Mouse (Mus musculus) erythroblast, embryonic 14.5 days (primary cell): ENCODE results near the gene Nkain4. TPM values are rescaled to one million over a fixed set of nuclear protein-coding genes. Genes with fewer than 3 reads are reported as not detected.

Experiments
- H3K27me3 ChIP-seq: 2 replicates; pipeline ENCODE4 v1.6.1; 2012; ENCODE audit warnings: inconsistent platforms; ENCODE audit not compliant: control insufficient read depth
- H3K36me3 ChIP-seq: 2 replicates; pipeline ENCODE4 v1.6.1; 2012; ENCODE audit warnings: mild to moderate bottlenecking, inconsistent platforms; ENCODE audit not compliant: control insufficient read depth
- H3K4me1 ChIP-seq: 2 replicates; pipeline ENCODE4 v1.6.1; 2012; ENCODE audit warnings: inconsistent platforms; ENCODE audit not compliant: control insufficient read depth
- H3K4me3 ChIP-seq: replicated peaks from 2 replicates; pipeline ENCODE3; 2012; ENCODE audit warnings: moderate library complexity, mild to moderate bottlenecking, inconsistent platforms
- H3K9me3 ChIP-seq: 2 replicates; pipeline ENCODE4 v1.6.1; 2012; ENCODE audit warnings: low read length, inconsistent platforms, mixed read lengths; ENCODE audit not compliant: control insufficient read depth
- GATA1 ChIP-seq: IDR thresholded peaks from 2 replicates; pipeline ENCODE4 v1.6.1; 2012; ENCODE audit warnings: low read length, inconsistent platforms, mixed read lengths
- TAL1 ChIP-seq: IDR thresholded peaks from 3 replicates; pipeline ENCODE4 v1.6.1; 2012; ENCODE audit warnings: low read length, inconsistent platforms, mixed read lengths
- polyA plus RNA-seq: library from polyadenylated mRNA; stranded (reverse); fragments of >175 nt; gene quantifications from 2 replicates; pipeline ENCODE4 v1.2.3, GENCODE M21; 2012

Gene Nkain4
- polyA plus RNA-seq, 1 experiment, result not detected

DNA sequence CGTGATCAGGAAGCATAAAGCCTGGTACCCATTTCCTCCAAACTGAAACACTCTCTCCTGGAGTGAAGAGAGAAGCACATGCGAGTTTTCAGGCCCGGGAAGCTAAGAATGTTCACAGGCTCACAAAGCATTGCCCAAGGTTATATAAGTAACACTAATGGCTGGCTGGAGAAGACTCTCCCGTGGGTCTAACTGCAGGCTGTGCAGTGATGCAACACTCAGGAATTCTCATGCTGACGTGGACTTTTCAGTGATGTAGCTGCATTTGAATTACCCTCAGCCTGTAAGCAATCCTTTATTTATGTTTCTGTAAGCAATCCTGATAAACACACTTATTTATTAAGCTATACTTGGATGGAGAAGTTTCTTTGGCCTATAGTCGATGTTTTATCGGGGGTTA, 5.1 kb upstream of the Nkain4 start:
- TF ChIP-seq TAL1, result no peak
- no peak for TF ChIP-seq GATA1
- peaks cover 33% of the 10 kb centered on the region for H3K27me3 ChIP-seq

DNA sequence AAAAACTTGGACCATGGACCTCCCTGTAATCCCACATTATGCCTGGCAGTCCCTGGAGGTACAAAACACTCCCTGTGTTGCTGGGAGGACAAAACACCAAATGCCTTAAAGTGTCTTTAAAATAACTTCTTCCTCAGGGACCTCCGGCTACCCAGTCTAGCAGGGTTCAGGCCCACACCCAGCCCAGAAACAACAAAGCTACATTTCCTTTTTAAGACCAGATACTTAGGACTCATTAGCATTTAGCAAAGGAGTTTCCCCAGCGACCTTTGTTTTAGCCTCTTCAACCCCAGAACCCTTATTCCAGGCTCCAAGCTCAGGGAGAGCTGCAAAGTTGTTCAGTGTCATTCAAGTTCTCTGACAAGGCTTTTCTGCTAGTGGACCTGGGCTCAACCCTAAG, 861 bp downstream of the Nkain4 start:
- H3K27me3 ChIP-seq, result peaks cover 67% of the 10 kb centered on the region
- no peaks in the 10 kb centered on the region for H3K36me3 ChIP-seq
- H3K9me3 ChIP-seq, result no peaks in the 10 kb centered on the region
- no peak overlapping the region for H3K4me3 ChIP-seq
- no peaks in the 10 kb centered on the region for H3K4me1 ChIP-seq
- no peak for TF ChIP-seq TAL1
- no peak for TF ChIP-seq GATA1

More for the DNA sequence above, 5.1 kb upstream of the Nkain4 start:
- H3K36me3 ChIP-seq, result no peaks in the 10 kb centered on the region
- no peak overlapping the region for H3K4me3 ChIP-seq
- no peaks in the 10 kb centered on the region for H3K9me3 ChIP-seq
- peaks cover 21% of the 10 kb centered on the region for H3K4me1 ChIP-seq

- no peaks in the 10 kb centered on the region for H3K4me1 ChIP-seq
- no peaks in the 10 kb centered on the region for H3K9me3 ChIP-seq
- no peak overlapping the region for H3K4me3 ChIP-seq
- no peaks in the 10 kb centered on the region for H3K36me3 ChIP-seq
- H3K27me3 ChIP-seq, result peaks cover 62% of the 10 kb centered on the region
- TF ChIP-seq TAL1 (no peak), GATA1 (no peak)
Observed at GRCm38 (mm10) chr2:180952731-180953171, 1.7 kb downstream of the Nkain4 start.

DNA sequence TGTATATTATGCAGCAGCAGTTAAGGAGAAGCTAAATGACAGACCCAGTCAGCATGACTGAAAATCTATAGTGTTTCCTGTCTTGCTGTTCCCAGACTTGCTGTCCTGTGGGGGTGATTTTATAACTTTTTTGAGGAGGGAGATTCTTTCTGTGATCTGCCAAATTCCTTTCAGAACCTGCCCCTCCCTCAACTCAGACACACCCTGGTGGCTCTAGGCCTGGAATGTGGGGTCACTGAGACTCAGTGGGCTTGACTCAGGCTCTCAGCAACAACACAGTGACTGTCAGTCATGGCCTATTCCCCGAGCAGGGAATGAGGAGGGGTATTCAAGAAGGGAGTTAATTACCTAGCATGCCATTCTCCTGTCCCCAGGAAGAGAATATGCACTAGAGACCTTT, 4.6 kb downstream of the Nkain4 start:
- no peaks in the 10 kb centered on the region for H3K9me3 ChIP-seq
- H3K27me3 ChIP-seq, result peaks cover 40% of the 10 kb centered on the region
- TF ChIP-seq TAL1 (no peak), GATA1 (no peak)
- no peaks in the 10 kb centered on the region for H3K4me1 ChIP-seq
- no peaks in the 10 kb centered on the region for H3K36me3 ChIP-seq
- H3K4me3 ChIP-seq, result no peak overlapping the region

- no peaks in the 10 kb centered on the region for H3K4me1 ChIP-seq
- no peak for TF ChIP-seq TAL1
- H3K9me3 ChIP-seq, result no peaks in the 10 kb centered on the region
- H3K27me3 ChIP-seq, result no peaks in the 10 kb centered on the region
- no peak overlapping the region for H3K4me3 ChIP-seq
- H3K36me3 ChIP-seq, result no peaks in the 10 kb centered on the region
Observed at GRCm38 (mm10) chr2:180941869-180942268, 12.6 kb downstream of the Nkain4 start.

DNA sequence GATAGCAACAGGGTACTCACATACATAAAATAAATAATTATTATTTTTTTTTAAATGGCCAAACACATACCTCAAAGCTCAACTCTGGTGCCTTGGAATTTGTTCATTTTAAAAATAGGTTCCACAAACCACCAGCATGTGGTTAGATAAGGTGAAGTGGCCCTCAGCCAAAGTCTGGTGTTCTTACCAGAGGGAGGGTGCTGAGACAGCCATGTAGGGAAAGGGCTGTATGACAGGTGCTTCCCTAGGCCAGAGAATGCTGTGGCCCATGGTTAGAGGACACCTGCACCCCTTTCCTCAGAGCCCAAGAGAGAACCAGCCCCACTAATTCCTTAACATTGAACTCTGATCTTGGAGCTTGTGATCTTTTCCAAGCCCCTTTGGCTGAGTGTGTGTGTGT, 14.3 kb downstream of the Nkain4 start:
- Histone ChIP-seq H3K9me3 (no peaks in the 10 kb centered on the region), H3K4me3 (no peak overlapping the region), H3K4me1 (no peaks in the 10 kb centered on the region), H3K36me3 (no peaks in the 10 kb centered on the region), H3K27me3 (no peaks in the 10 kb centered on the region)
- no peak for TF ChIP-seq TAL1
- no peak for TF ChIP-seq GATA1

DNA sequence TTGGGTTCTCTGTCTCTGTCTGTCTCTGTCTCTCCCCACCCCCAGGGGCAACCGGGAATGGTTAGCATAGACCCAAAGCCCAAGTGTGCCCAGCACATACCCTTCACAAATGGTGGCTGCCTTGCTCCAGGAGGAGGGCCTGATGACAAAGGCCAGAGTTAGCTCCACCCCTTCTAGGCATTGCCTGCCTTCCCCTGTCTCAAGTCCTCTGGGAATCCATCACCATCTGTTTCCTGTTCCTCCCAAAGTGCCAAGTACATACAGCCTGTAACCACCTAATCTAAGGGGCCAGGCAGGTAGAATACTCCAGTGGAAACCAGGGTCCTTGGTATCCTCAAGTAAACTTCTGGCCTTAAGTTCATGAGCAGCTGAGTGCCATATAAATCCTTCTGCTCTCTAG, 22.1 kb downstream of the Nkain4 start:
- H3K4me1 ChIP-seq, result no peaks in the 10 kb centered on the region

DNA sequence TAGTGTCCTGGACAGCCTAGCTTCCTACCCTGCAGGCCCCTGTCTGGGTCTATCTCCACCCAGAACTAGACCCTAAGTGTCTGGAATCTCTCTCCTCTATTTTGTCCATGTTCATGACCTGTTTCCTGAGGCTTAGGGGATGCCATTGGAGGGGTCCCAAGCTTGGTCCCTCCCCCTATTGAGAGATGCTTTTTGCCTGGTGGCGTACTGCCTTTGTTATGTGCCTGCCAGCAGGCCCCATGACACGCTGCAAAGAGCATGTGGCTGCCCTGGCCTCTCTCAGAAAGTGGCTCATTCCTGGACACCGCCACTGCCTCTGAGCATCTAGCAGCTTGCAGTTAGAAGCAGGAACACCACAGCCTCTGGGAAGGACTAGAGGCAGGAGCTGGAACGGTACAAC, 25.8 kb downstream of the Nkain4 start, which contains the start of gene Birc7:
Gene Birc7 (plus strand): TSS at position 301 of the 400 bp plus-strand sequence.
- TF ChIP-seq TAL1, result no peak
- H3K9me3 ChIP-seq, result no peaks in the 10 kb centered on the region
- H3K36me3 ChIP-seq, result no peaks in the 10 kb centered on the region
- no peaks in the 10 kb centered on the region for H3K4me1 ChIP-seq
- no peak within 1 kb of the TSS for H3K4me3 ChIP-seq
- peaks cover 4% of the 10 kb centered on the region for H3K27me3 ChIP-seq

More for the DNA sequence above, 22.1 kb downstream of the Nkain4 start:
- Histone ChIP-seq H3K27me3 (peaks cover 4% of the 10 kb centered on the region), H3K4me3 (no peak overlapping the region), H3K36me3 (no peaks in the 10 kb centered on the region), H3K9me3 (no peaks in the 10 kb centered on the region)
- TF ChIP-seq TAL1 (no peak), GATA1 (no peak)

DNA sequence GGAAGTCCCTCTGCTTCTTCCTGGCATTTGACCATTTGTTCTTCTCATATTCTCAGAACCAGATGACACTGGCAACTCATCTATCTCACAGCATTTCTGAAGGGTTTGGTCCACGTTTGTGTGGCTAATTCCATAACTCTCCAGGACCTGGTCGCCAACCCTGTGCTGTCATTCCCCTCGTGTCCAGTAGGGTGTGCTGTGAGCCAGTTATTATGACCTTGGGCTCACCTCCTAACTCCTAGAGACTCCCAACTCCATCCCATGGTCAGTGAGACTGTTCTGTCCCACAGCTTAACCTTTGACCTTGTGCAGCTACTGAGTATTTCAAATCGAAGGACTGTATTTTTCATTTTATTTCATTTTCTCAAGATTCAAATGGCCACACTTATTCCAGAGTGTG, 29.3 kb downstream of the Nkain4 start:
- Histone ChIP-seq H3K4me1 (peaks cover 6% of the 10 kb centered on the region), H3K9me3 (no peaks in the 10 kb centered on the region), H3K36me3 (no peaks in the 10 kb centered on the region), H3K4me3 (no peak overlapping the region), H3K27me3 (no peaks in the 10 kb centered on the region)
- no peak for TF ChIP-seq TAL1
- no peak for TF ChIP-seq GATA1

DNA sequence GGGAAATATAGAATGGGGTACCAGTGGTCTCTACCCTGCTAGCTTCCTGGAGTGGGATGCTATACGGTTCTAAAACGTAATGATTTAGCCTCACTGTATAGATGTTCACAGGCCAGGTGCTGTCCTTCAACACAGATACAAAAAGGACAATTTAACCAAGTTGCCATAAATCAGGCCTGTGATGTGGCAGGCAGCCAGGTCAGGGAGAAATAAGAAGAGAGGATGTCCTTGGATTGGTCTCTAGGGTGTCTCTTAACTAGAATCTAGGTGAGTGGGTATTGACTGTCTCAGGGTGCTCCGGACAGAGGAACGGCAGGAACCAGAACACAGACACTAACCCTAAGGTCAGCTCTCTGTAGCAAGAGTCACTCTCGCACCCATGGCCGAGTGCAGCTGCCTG, 31.8 kb downstream of the Nkain4 start:
- Histone ChIP-seq H3K4me1 (peaks cover 20% of the 10 kb centered on the region), H3K36me3 (peaks cover 19% of the 10 kb centered on the region), H3K9me3 (no peaks in the 10 kb centered on the region), H3K4me3 (no peak overlapping the region), H3K27me3 (no peaks in the 10 kb centered on the region)
- TF ChIP-seq TAL1 (no peak), GATA1 (no peak)
